Mouse (Mus musculus): ENCODE measurements around the gene Rassf7. TPM values are rescaled to one million over a fixed set of nuclear protein-coding genes. Genes with fewer than 3 reads are reported as not detected.

Gene Rassf7
- total and polyA plus RNA-seq, 2 experiments from 2014 or later = 23.3 to 24.5 TPM

DNA sequence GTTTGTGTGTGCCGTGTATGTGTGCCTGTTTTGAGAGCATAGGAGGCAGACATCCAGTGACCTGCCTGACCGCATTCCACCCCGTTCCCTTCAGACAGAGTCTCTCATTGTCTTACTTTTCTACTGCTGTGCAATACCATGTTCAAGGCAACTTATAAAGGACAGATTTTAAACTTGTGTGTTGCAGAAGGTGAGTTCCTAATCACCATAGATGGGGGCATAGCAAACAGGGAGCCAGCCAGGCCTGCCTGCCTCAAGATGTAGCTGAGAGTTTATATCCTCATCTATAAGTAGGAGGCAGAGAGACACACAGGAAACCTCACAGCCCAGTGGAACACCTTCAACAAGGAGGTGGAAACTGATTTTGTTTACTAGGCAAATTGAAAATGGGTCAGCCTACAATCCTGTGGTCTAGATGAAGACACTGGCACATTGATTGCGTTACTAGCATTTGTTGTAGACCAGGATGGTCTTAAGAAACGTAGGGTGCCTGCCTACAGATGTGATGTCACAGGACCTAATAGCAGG lies 42.3 kb upstream of the Rassf7 start:
- DNase-seq (ENCODE audit: low spot score) (no peak), ATAC-seq (no peak)
- Histone ChIP-seq H3K4me3 (ENCODE audit: low read length) (peak overlapping the region; percentile 44; the same call in 1 of the 2 replicates), H3K9me3 (ENCODE audit: low read length) (no peaks in the 10 kb centered on the region), H3K27me3 (ENCODE audit: insufficient read depth, low read length) (no peaks in the 10 kb centered on the region), H3K9ac (replicated peaks; ENCODE audit: low read length) (peak overlapping the region; percentile 57), H3K4me1 (ENCODE audit: insufficient read depth, low read length) (peaks cover 5% of the 10 kb centered on the region; the same call in 1 of the 2 replicates), H3K4me2 (ENCODE audit: low read depth, low read length) (peak overlapping the region; percentile 61), H3K27ac (peak overlapping the region; percentile 93; the same call in 1 of the 2 replicates), H3K36me3 (ENCODE audit: insufficient read depth, low read length) (no peaks in the 10 kb centered on the region)
- no peak for TF ChIP-seq CTCF (IDR thresholded peaks at IDR 0.05; ENCODE audit: low read depth)
- WGBS = 74% methylated on average over 5 of the region's 5 CpGs

DNA sequence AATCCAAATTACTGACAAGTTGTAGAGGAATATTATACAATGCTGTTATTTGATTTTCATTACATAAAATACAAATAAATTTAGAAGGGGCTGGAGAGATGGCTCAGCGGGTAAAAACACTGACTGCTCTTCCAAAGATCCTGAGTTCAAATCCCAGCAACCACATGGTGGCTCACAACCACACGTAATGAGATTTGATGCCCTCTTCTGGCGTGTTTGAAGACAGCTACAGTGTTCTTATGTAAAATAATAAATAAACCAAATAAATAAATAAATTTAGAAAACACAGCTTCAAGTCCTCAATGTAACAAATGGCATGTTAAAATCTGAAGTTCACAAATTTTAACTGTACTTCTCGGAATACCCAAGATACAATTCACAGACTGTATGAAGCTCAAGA lies 40.6 kb upstream of the Rassf7 start:
- WGBS = 93% methylated on average over 4 of the region's 4 CpGs
- Histone ChIP-seq H3K9ac (replicated peaks; ENCODE audit: low read length) (no peak overlapping the region), H3K4me3 (ENCODE audit: low read length) (no peak overlapping the region), H3K4me2 (ENCODE audit: low read depth, low read length) (no peak overlapping the region), H3K9me3 (ENCODE audit: low read length) (no peaks in the 10 kb centered on the region), H3K27ac (no peak overlapping the region), H3K27me3 (ENCODE audit: insufficient read depth, low read length) (no peaks in the 10 kb centered on the region), H3K4me1 (ENCODE audit: insufficient read depth, low read length) (no peaks in the 10 kb centered on the region), H3K36me3 (ENCODE audit: insufficient read depth, low read length) (no peaks in the 10 kb centered on the region)
- ATAC-seq (no peak), DNase-seq (ENCODE audit: low spot score) (no peak)
- TF ChIP-seq CTCF (IDR thresholded peaks at IDR 0.05; ENCODE audit: low read depth) = 0 out of 2 replicates have a peak, but pooled peaks have one; percentile 20

DNA sequence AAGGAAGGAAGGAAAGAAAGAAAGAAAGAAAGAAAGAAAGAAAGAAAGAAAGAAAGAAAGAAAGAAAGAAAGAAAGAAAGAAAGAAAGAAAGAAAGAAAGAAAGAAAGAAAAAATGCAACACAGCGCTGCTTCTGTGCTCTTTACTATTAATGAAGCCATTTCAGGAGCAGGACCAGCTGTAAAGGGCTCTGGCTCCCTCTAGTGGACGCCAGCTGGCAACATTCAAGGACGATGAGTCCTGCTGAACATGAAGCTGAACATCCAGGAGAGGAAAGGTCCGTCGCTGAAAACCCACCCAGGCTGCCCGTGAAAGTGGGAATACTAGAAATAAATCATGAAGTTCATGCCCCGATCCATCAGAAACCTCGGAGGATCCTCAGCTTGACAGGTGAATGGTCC lies 39.5 kb upstream of the Rassf7 start:
- DNase-seq (ENCODE audit: low spot score) (peak; percentile 94), ATAC-seq (no peak)
- Histone ChIP-seq H3K4me3 (ENCODE audit: low read length) (no peak overlapping the region), H3K27ac (no peak overlapping the region), H3K9ac (replicated peaks; ENCODE audit: low read length) (no peak overlapping the region), H3K36me3 (ENCODE audit: insufficient read depth, low read length) (no peaks in the 10 kb centered on the region), H3K27me3 (ENCODE audit: insufficient read depth, low read length) (no peaks in the 10 kb centered on the region), H3K9me3 (ENCODE audit: low read length) (no peaks in the 10 kb centered on the region), H3K4me2 (ENCODE audit: low read depth, low read length) (no peak overlapping the region), H3K4me1 (ENCODE audit: insufficient read depth, low read length) (no peaks in the 10 kb centered on the region)
- TF ChIP-seq CTCF (IDR thresholded peaks at IDR 0.05; ENCODE audit: low read depth) = peak; percentile 96
- 2% methylated on average over 8 of the region's 8 CpGs for WGBS

DNA sequence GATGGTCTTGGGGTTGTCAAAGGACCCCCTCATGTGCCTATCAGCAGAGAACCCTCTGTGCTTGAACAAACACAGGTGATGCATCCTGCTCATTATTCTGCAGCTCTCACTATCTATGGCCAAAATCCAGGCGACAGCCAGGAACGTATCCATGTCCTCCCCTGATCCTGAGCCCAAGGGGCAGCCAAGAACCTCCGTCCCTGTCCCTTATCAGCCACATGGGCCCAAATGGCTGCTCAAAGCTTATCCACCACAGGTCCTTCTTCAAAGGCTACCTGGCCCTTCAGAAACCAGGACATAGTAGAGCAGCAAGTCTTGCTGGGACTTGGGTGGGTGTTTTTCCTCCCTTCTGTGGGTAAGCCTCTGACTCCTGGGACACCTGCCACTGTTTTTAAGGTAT lies 27.5 kb upstream of the Rassf7 start:
- DNase-seq (ENCODE audit: low spot score) (no peak), ATAC-seq (no peak)
- no peak overlapping the region for H3K27ac ChIP-seq
- H3K9ac ChIP-seq (replicated peaks; ENCODE audit: low read length) = no peak overlapping the region
- H3K27me3 ChIP-seq (ENCODE audit: insufficient read depth, low read length) = no peaks in the 10 kb centered on the region
- no peak overlapping the region for H3K4me2 ChIP-seq (ENCODE audit: low read depth, low read length)
- H3K36me3 ChIP-seq (ENCODE audit: insufficient read depth, low read length) = peaks cover 17% of the 10 kb centered on the region
- H3K9me3 ChIP-seq (ENCODE audit: low read length) = no peaks in the 10 kb centered on the region
- 89% methylated on average over 3 of the region's 3 CpGs for WGBS
- no peak overlapping the region for H3K4me3 ChIP-seq (ENCODE audit: low read length)
- TF ChIP-seq CTCF (IDR thresholded peaks at IDR 0.05; ENCODE audit: low read depth) = no peak
- H3K4me1 ChIP-seq (ENCODE audit: insufficient read depth, low read length) = peaks cover 10% of the 10 kb centered on the region

DNA sequence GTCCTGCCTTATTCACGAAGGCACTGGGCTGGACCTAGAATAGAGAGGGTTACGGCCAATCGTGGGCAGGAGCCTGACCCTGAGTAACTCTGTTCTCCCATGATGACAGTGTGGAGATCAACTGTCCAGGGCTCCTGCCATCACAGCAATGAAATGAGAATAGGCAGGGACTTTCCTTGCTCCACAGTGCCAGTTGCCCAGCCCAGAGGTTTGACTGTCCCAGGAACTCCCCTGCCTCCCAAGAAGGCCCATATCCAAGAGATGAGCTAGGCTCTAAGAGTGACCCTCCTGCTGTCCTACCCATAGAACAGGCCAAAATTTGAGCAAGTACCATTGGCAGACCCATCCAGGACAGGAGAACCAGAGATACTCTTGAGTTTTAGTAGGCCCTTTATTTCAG lies 26.9 kb upstream of the Rassf7 start:
- Histone ChIP-seq H3K4me3 (ENCODE audit: low read length) (no peak overlapping the region), H3K27me3 (ENCODE audit: insufficient read depth, low read length) (no peaks in the 10 kb centered on the region), H3K4me1 (ENCODE audit: insufficient read depth, low read length) (peaks cover 10% of the 10 kb centered on the region), H3K9me3 (ENCODE audit: low read length) (no peaks in the 10 kb centered on the region), H3K9ac (replicated peaks; ENCODE audit: low read length) (no peak overlapping the region), H3K36me3 (ENCODE audit: insufficient read depth, low read length) (peaks cover 17% of the 10 kb centered on the region), H3K27ac (no peak overlapping the region), H3K4me2 (ENCODE audit: low read depth, low read length) (no peak overlapping the region)
- no peak for DNase-seq (ENCODE audit: low spot score)
- TF ChIP-seq CTCF (IDR thresholded peaks at IDR 0.05; ENCODE audit: low read depth) = no peak
- no peak for ATAC-seq
- 89% methylated on average over 3 of the region's 3 CpGs for WGBS

DNA sequence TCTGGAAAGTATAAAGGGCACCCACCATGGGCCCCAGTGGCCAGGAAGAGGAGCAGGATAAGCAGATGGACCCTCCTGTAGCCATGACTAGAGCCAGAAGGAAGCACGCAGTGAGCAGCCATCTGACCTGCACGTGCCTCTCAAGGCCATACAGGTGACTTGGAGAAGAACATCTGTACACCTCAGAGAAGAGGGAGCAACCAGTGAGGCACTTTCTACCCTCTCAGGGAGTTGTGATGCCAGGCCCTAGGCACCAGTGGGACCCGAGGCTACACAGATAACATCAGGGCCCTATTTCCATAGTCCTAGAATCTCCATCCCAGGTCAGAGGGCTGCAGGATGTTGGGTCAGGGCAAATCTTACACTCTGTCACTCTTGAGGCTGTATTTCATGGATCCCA lies 25.4 kb upstream of the Rassf7 start:
- Histone ChIP-seq H3K27me3 (ENCODE audit: insufficient read depth, low read length) (no peaks in the 10 kb centered on the region), H3K9me3 (ENCODE audit: low read length) (no peaks in the 10 kb centered on the region), H3K4me2 (ENCODE audit: low read depth, low read length) (no peak overlapping the region), H3K4me1 (ENCODE audit: insufficient read depth, low read length) (peaks cover 10% of the 10 kb centered on the region), H3K9ac (replicated peaks; ENCODE audit: low read length) (no peak overlapping the region), H3K27ac (no peak overlapping the region), H3K36me3 (ENCODE audit: insufficient read depth, low read length) (peaks cover 17% of the 10 kb centered on the region), H3K4me3 (ENCODE audit: low read length) (no peak overlapping the region)
- no peak for ATAC-seq
- TF ChIP-seq CTCF (IDR thresholded peaks at IDR 0.05; ENCODE audit: low read depth) = no peak
- DNase-seq (ENCODE audit: low spot score) = no peak
- 92% methylated on average over 3 of the region's 3 CpGs for WGBS

DNA sequence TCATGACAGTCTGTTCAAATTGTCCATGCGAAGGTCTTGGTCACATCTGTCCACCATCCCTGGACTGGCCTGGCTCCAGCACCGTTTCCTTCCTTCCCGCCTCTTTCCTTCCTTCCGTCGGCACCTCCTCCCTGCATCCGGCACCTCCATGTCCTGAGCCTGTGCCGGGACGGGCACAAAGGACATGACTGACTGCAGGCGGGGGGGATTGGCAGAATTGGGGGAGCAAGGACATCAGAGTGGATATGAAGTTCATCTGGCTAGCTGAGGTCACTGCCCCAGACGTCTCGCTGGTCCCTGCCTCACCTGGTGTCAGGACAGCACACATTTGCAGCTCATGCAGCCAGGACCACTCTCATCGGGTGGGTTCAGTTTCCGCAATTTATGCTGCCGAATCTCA lies 24.6 kb upstream of the Rassf7 start:
- Histone ChIP-seq H3K36me3 (ENCODE audit: insufficient read depth, low read length) (peaks cover 17% of the 10 kb centered on the region), H3K9me3 (ENCODE audit: low read length) (no peaks in the 10 kb centered on the region), H3K4me3 (ENCODE audit: low read length) (no peak overlapping the region), H3K27me3 (ENCODE audit: insufficient read depth, low read length) (no peaks in the 10 kb centered on the region), H3K9ac (replicated peaks; ENCODE audit: low read length) (no peak overlapping the region), H3K27ac (no peak overlapping the region), H3K4me2 (ENCODE audit: low read depth, low read length) (no peak overlapping the region), H3K4me1 (ENCODE audit: insufficient read depth, low read length) (peaks cover 10% of the 10 kb centered on the region)
- DNase-seq (ENCODE audit: low spot score) = no peak
- ATAC-seq = no peak
- no peak for TF ChIP-seq CTCF (IDR thresholded peaks at IDR 0.05; ENCODE audit: low read depth)
- WGBS = 91% methylated on average over 14 of the region's 14 CpGs
